Mouse (Mus musculus) megakaryocyte-erythroid progenitor cell, adult 5-6 weeks (primary cell): ENCODE measurements at regions not wholly inside any gene's neighbourhood (a gene's known extent, or its start where the extent isn't known, plus 50 kb on each side); places are given as distances from the start of the nearest gene placed in this dataset.
A peak's percentile ranks its signal among the peaks of the same experiment; 100 is the strongest.

Experiments used
- ATAC-seq: replicated peaks from 2 replicates; pipeline ENCODE4 v1.8.0; 2016; ENCODE audit warnings: mild to moderate bottlenecking, inconsistent platforms; ENCODE audit not compliant: severe bottlenecking, poor library complexity, low FRiP score, low TSS enrichment

GRCm38 (mm10) chr12:79970981-79971390 lies 141.8 kb downstream of the Zfp36l1 start:
- no peak for ATAC-seq

- no peak for ATAC-seq
Measured at GRCm38 (mm10) chr12:79970227-79970901, 142.4 kb downstream of the Zfp36l1 start.

GRCm38 (mm10) chr12:79969346-79970226 lies 143.2 kb downstream of the Zfp36l1 start:
- ATAC-seq: no peak

- ATAC-seq: no peak
Measured at GRCm38 (mm10) chr12:79968676-79969075, 144.1 kb downstream of the Zfp36l1 start.

GRCm38 (mm10) chr12:79967491-79968255 lies 145.1 kb downstream of the Zfp36l1 start:
- no peak for ATAC-seq

- no peak for ATAC-seq
Measured at GRCm38 (mm10) chr12:79966621-79967490, 146.0 kb downstream of the Zfp36l1 start.

GRCm38 (mm10) chr12:79966289-79966615 lies 146.6 kb downstream of the Zfp36l1 start:
- ATAC-seq: no peak

GRCm38 (mm10) chr12:79965471-79966288 lies 147.1 kb downstream of the Zfp36l1 start:
- peak; percentile 43 for ATAC-seq

- ATAC-seq: no peak
Measured at GRCm38 (mm10) chr12:79963443-79964025, 149.3 kb downstream of the Zfp36l1 start.

- no peak for ATAC-seq
Measured at GRCm38 (mm10) chr12:79962649-79963236, 150.1 kb downstream of the Zfp36l1 start.

- ATAC-seq: no peak
Measured at GRCm38 (mm10) chr12:79961881-79962280, 150.9 kb downstream of the Zfp36l1 start.

GRCm38 (mm10) chr12:79961076-79961475 lies 151.7 kb downstream of the Zfp36l1 start:
- no peak for ATAC-seq

GRCm38 (mm10) chr12:79960446-79960845 lies 152.4 kb downstream of the Zfp36l1 start:
- no peak for ATAC-seq

GRCm38 (mm10) chr12:79959540-79960305 lies 153.1 kb downstream of the Zfp36l1 start:
- no peak for ATAC-seq

- ATAC-seq: no peak
Measured at GRCm38 (mm10) chr12:79957211-79957610, 155.6 kb downstream of the Zfp36l1 start.

GRCm38 (mm10) chr12:79956351-79956750 lies 156.5 kb downstream of the Zfp36l1 start:
- ATAC-seq: no peak

- no peak for ATAC-seq
Measured at GRCm38 (mm10) chr12:79955501-79955900, 157.3 kb downstream of the Zfp36l1 start.
